Mouse (Mus musculus) neutrophil, adult 83 days (primary cell): ENCODE measurements around the gene Csnk1g2. TPM values are rescaled to one million over a fixed set of nuclear protein-coding genes. Genes with fewer than 3 reads are reported as not detected.

Experiments used
- total RNA-seq, 2 experiments: library from RNA; stranded (reverse); gene quantifications; one replicate each; pipeline ENCODE4 v1.2.4; 2023

The Csnk1g2 gene
- 100 to 1,000 TPM in 1 of 2 experiments, 10 to 100 TPM in 1; 96.3 to 120 TPM for total RNA-seq

DNA sequence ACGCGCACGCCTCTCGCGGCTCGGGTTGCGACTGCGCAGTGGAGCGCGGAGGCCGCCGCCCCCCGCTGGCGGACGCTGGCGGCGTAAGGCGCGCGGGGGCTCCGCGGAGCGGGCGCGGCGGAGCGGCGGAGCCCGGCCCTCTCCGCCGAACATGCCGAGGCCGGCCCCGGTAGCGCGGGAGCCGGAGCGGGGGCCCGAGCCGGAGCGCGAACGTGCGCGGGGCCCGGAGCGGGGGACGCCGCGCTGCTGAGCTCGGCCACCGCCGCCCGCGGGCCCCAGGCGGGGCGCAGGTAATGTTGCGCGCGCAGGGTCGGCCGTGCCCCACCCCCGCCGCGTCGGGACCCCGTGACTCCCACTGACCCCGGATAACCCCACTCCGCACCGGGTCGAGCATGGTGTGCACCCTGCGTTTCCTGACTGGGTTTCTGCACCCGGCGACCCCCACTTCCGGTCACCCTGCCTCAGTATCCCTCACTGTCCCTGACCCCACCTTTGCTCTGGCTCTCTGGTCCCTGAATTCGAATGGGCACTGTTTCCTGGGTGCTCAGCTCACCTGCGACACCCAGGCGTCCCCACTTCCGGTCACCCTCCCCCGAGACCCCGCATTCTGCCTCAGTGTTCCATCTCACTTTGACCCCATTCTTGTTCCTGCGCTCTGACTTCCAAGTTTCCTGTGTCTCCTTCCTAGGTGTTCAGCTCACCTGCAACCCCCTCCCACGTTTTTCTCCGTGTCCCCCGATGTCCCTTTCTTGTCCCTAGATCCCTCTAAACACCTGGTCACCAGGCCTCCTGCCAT, at the start of gene Csnk1g2:
Gene Csnk1g2 (plus strand): TSS at position 178 of the 796 bp plus-strand sequence.

DNA sequence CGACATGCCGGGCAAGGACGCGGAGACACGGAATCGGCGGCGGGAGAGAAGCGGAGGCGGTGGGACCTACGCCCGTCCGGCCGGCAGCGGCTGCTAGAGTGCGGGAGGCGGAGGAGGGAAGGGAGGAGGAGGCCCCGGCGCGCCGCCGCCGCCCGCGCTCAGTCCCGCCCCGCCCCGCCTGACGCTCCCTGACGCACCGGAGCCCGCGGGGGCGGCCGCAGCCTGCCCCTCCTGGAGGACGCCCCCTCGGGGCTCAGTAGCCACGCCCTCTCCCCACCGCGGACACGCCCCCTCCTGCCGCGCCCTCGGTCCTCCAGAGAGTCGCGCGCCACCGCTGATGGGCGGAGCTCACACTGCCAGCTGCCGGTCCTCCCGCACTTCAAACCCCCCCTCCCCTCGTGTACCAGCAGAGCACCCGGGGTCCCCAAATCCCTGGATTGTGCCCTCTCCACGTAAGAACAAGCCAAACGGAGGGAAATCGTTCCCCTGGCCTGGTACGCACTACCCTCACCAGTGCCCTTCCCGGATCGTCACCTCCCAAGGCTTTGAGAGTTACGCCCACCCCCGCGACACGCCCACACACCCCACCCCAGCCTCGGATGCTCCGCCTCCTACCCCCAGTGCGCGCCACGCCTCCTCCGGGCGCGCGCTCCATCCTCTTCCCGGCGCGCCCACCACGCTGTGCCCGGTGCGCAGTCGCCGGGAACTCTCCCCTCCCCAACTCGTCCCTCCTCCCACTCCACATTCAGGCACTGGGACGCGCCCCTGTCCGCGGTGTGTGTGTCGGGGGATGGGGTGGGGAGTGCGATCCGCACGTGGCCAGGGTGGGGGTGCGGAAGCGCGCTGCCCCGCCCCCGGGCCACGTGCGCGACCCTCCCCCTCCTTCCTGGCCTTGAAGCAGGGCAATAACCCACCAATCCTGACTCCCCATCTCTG, 45.2 kb upstream of the Csnk1g2 start, which contains the start of gene Klf16:
Gene Klf16 (minus strand): TSS at position 127 of the 936 bp plus-strand sequence.

DNA sequence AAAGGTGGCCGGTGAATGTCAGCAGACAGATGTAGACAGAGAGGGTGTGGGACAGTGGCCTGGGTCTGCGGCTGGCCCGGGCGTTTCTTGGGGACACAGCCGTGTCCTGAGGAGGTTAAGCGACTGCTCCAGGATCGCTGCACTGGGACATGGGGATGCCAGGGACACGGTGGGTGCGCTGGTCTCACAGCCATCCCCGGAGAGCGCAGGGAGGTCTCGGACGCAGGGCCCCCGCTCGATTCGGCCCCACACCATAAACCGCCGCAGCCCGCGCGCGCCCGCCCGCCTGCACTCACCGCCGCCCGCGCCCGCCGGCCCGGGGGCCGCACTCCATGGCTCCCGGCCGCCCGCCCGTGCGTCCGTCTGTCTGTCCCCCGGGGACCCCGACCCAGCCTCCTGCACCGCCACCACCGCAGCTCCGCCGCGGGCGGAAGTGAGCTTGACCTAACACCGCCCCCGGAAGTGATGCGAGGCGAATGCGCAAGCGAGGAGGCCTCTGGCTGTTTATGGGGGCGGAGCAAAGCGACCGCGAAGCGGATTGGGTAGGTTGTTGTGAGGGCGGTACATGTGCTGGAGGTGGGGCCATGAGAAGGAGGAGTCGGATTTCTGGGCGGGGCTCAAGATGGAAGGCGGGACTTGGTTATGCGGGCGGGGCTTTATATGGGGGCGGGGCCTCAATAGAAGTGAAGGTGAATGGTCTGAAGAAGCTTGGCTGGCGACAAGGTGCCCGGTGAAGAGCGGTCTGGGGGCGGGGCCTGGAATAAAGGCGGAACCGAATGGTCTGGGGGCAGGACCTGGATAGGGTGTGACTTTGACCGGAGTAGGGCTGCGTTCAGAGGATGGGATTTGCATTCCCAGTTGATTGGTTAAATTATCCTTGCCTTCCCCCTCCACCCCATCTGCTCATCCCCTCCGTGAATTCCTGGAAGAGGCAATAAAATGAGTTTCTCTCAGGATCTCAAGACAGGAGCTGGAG, 32.5 kb upstream of the Csnk1g2 start, which contains the start of gene Abhd17a:
Gene Abhd17a (minus strand): TSS at position 463 of the 976 bp plus-strand sequence.

DNA sequence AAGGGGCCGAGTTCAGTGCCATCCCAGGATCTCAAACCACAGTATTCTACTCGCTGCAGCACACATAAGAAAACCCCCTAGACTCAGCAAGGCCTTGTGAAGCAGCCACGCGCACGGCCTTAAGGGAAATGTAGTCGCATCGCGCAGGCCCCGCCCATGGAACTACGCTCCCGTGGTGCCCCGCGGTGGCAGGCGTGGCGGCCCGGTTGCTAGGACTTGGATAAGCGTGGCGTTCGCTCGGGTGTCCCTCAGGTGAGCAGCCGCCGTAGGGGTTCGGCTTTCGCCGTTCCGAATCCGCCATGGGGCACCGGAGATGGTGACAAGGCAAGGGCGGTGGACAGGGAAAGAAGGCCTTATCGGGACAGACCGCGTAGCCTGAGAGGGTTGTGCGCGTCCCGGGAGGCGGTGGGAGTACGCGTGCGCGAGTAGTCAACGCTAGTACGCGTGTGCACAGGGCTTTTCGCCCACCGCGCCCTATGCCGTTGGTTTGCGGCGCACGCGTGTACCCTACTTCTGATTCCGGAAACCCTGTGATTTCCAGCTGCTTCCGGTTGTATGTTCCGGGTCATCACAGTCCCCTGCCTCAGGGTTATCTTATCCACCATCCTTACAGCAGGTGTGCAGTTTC, 19.8 kb upstream of the Csnk1g2 start, which contains the start of the genes Scamp4 and Adat3:
Gene Scamp4 (plus strand): TSS at position 175 of the 628 bp plus-strand sequence.
Gene Adat3 (plus strand): TSS at position 183 of the 628 bp plus-strand sequence.

DNA sequence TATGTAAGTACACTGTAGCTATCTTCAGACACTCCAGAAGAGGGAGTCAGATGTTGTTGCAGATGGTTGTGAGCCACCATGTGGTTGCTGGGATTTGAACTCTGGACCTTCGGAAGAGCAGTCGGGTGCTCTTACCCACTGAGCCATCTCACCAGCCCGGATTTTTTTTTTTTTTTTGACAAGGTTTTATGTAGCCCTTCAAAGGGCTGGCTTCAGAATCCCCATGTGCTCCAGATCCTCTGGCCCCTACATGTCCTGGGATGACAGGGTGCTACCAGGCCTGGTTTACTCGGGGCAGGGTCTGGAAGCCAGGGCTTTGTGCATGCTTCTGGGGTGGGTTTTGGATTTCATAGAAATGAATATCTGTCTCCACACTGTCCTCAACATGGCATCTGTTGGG, 16.9 kb upstream of the Csnk1g2 start, which contains the start of gene Gm49322:
Gene Gm49322 (plus strand): TSS at position 301 of the 400 bp plus-strand sequence.

DNA sequence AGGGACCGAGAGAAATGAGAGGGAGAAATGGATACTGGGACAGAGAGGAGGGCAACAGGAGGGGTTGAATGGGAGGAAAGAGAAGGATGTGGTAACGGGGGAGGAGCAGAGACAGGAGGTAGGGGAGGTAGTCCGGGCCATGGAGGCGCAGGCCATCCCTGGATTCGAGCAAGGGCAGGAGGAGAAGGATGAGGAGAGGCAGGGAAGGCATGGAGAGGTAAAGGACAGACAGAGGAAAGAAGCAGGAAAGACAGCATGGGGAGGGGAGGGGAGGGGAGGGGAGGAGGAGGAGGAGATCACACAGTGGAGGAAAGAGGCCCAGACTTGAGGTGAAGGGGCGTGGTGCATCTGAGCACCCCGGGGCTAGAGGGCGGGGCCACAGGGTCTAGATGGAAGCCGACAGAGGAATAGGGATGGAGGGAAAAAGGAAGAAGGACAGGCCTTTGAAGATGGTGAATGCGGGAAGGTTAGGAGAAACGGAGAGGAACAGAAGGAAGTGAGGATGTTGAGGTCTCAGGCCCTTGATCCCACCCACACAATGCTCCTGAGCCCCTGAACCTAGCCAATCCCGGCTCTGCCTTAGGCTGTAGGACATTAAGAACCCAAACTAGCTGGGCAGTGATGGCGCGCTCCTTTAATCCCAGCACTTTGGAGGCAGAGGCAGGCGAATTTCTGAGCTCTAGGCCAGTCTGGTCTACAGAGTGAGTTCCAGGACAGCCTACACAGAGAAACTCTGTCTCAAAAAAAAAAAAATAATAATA, 34.4 kb downstream of the Csnk1g2 start, which contains the start of gene Btbd2:
Gene Btbd2 (minus strand): TSS at position 209 of the 761 bp plus-strand sequence.

DNA sequence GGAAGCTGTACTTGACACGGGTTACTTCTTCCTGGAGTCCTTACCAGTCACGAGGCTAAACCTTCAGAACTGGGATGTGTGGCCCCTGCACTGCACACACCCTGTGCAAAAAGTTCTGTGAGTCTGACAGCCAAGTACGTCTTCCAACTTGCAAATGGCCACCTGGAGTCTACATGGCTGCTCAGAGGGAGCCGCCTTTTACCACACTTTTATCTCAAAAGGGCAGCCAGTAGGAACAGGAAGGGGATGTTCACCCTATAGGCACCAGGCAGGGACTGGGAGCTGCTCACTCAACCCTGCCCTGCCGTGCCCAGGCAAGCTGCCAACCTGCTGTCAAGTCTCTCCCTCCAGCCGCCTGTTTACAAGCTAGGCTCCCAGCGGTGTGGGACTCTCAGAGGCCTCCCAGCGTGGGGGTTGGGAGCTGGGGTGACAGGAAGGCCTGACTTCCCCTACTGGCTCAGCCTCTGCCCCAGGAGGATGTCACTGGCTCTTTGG, 55.4 kb downstream of the Csnk1g2 start, which contains the start of gene Mknk2:
Gene Mknk2 (minus strand): TSS at position 171 of the 495 bp plus-strand sequence.

Other genes with a start within 250 kb of the Csnk1g2 start
- gene Mex3d, start 235.2 kb upstream of the Csnk1g2 start, total RNA-seq: 1 to 10 TPM; 3.3 to 4.2 TPM
- gene Mbd3, start 223.3 kb upstream of the Csnk1g2 start, total RNA-seq: 10 to 100 TPM; 41.9 to 49.5 TPM
- gene Uqcr11, start 216.0 kb upstream of the Csnk1g2 start, total RNA-seq: 100 to 1,000 TPM; 101 to 112 TPM
- gene Tcf3, start 189.2 kb upstream of the Csnk1g2 start, total RNA-seq: 10 to 100 TPM; 50.5 to 63.1 TPM
- gene Onecut3, start 128.0 kb upstream of the Csnk1g2 start, total RNA-seq: not detected
- gene Atp8b3, start 83.7 kb upstream of the Csnk1g2 start, total RNA-seq: under 1 TPM; 0.11 TPM
- gene Rexo1, start 61.3 kb upstream of the Csnk1g2 start, total RNA-seq: 10 to 100 TPM; 55.9 to 56.9 TPM
- gene Klf16, start 45.5 kb upstream of the Csnk1g2 start, total RNA-seq: 10 to 100 TPM in 1 of 2 experiments, 1 to 10 TPM in 1; 8.4 to 10.7 TPM
- 10 to 100 TPM; 40.9 to 44.3 TPM for gene Abhd17a, start 32.5 kb upstream of the Csnk1g2 start, total RNA-seq
- 10 to 100 TPM; 11.1 to 12.5 TPM for gene Scamp4, start 20.0 kb upstream of the Csnk1g2 start, total RNA-seq
- 1 to 10 TPM; 1.3 to 2.9 TPM for gene Adat3, start 20.0 kb upstream of the Csnk1g2 start, total RNA-seq
- gene Gm49322, start 16.8 kb upstream of the Csnk1g2 start, total RNA-seq: under 1 TPM; 0.29 to 0.70 TPM
- gene Btbd2, start 34.2 kb downstream of the Csnk1g2 start, total RNA-seq: 10 to 100 TPM; 19.2 to 23.8 TPM
- gene Mknk2, start 55.3 kb downstream of the Csnk1g2 start, total RNA-seq: 100 to 1,000 TPM; 187 to 191 TPM
- gene Mob3a, start 79.1 kb downstream of the Csnk1g2 start, total RNA-seq: 100 to 1,000 TPM; 124 TPM
- gene Izumo4, start 79.3 kb downstream of the Csnk1g2 start, total RNA-seq: 1 to 10 TPM; 8.5 to 10.0 TPM
- 10 to 100 TPM; 91.5 to 95.8 TPM for gene Ap3d1, start 119.4 kb downstream of the Csnk1g2 start, total RNA-seq
- 10 to 100 TPM; 30.9 to 33.4 TPM for gene Dot1l, start 132.4 kb downstream of the Csnk1g2 start, total RNA-seq
- 10 to 100 TPM; 44.1 to 48.2 TPM for gene Sf3a2, start 175.4 kb downstream of the Csnk1g2 start, total RNA-seq
- 10 to 100 TPM; 70.8 to 77.6 TPM for gene Plekhj1, start 175.8 kb downstream of the Csnk1g2 start, total RNA-seq
- 1 to 10 TPM in 1 of 2 experiments, under 1 TPM in 1; 0.94 to 1.1 TPM for gene Amh, start 182.4 kb downstream of the Csnk1g2 start, total RNA-seq
- not detected for gene Jsrp1, start 190.7 kb downstream of the Csnk1g2 start, total RNA-seq
- gene Oaz1, start 203.8 kb downstream of the Csnk1g2 start, total RNA-seq: 100 to 1,000 TPM; 551 to 600 TPM
- not detected for gene Lingo3, start 221.2 kb downstream of the Csnk1g2 start, total RNA-seq
- 10 to 100 TPM; 14.4 to 14.7 TPM for gene Lsm7, start 232.4 kb downstream of the Csnk1g2 start, total RNA-seq
- gene Sppl2b, start 232.4 kb downstream of the Csnk1g2 start, total RNA-seq: 10 to 100 TPM; 23.9 to 34.6 TPM
- not detected for gene Tmprss9, start 249.0 kb downstream of the Csnk1g2 start, total RNA-seq